ENCODE assay signal across 21 mouse cellular contexts in the genomic region with DNA sequence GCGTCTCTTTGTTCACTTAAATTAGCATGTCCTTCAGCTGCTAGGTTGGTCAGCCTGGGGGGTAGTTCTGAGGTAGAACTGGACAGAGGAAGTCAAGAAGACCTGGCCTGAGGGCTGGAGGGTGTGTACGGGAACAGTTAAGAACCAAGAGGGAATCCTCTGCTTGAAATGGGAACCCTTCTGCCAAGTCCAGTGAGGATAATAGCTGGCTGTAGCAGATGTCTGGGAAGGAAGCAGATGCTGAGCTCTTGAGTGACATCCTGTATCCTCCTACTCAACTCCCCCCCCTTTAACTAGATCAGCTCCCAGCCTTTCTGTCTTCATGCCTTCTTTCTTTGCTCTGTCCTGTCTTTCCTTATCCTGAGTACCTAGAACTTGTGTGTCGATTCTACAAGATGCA. TPM values are rescaled to one million over a fixed set of nuclear protein-coding genes. Genes with fewer than 3 reads are reported as not detected.
A peak's percentile ranks its signal among the peaks of the same experiment; 100 is the strongest.
DNase-seq lines count a peak whose midpoint lies in the region; ATAC-seq lines count a peak whose summit lies in the region.
"Had no signal": no experiment of that assay in that cellular context is flagged by ENCODE, and none has a peak within 500 bp of the region (broad histone marks: within the 10 kb centered on the region; RNA-seq: fewer than 3 reads in every experiment).

No protein-coding gene starts in this region.

- intact Hi-C loops in left cerebral cortex, postnatal 4 days (cut with DNase I): no loop called here

- ATAC-seq in frontal cortex, adult (ENCODE audit: low TSS enrichment): peak; percentile 93
- ATAC-seq: CD4-positive, CD25-positive, alpha-beta regulatory T cell, adult 4 months; forebrain, embryonic 16.5 days; inflammation-experienced regulatory T-cells, adult 6 months; Patski had no signal

- DNase-seq in frontal cortex, postnatal 25 days (ENCODE audit: low spot score in 2 of 2): no peak
- peak; percentile 38 to 49 for DNase-seq in left cerebral cortex, adult 18-20 months (ENCODE audit: low spot score in 2 of 2)
- DNase-seq in left cerebral cortex, postnatal 4 days: no peak
- peak; percentile 37 to 62 for DNase-seq in layer of hippocampus, postnatal 36 days
- DNase-seq in thymus, postnatal 4 days: no peak
- no peak for DNase-seq in cerebellum, postnatal 10 days
- DNase-seq: adrenal gland, postnatal 10 days; cerebellum, adult 11 months; cerebellum, postnatal 14 days; embryo, embryonic 11 days; heart, postnatal 10 days; kidney, adult 2 months; kidney, postnatal 10 days; thymus, adult 2 months had no signal

RNA-seq across cellular contexts. Expression of gene Pcare, which starts 37.7 kb away (rescaled TPM):
- under 1 TPM; 0.44 to 0.45 TPM for total RNA-seq in left cerebral cortex, adult 18-20 months (2021)
- under 1 TPM; 0.08 to 0.12 TPM for total RNA-seq in left cerebral cortex, postnatal 4 days (2021)
- total RNA-seq in layer of hippocampus, postnatal 36 days (2021): under 1 TPM in 1 of 2 experiments, not detected in 1; 0.07 TPM
- total RNA-seq: adrenal gland, postnatal 10 days; gastrocnemius, postnatal 4 days; neutrophil, adult 5-6 weeks had no signal

RNA-seq across cellular contexts. Expression of gene Togaram2, which starts 42.0 kb away (rescaled TPM):
- 1 to 10 TPM; 2.7 to 3.2 TPM for total RNA-seq in left cerebral cortex, adult 18-20 months (2021)
- 1 to 10 TPM in 1 of 2 experiments, under 1 TPM in 1; 0.86 to 1.8 TPM for total RNA-seq in left cerebral cortex, postnatal 4 days (2021)
- 1 to 10 TPM; 1.0 to 1.6 TPM for total RNA-seq in layer of hippocampus, postnatal 36 days (2021)
- total RNA-seq: neutrophil, adult 5-6 weeks had no signal

RNA-seq across cellular contexts. Expression of gene Clip4, which starts 53.2 kb away (rescaled TPM):
- total RNA-seq in left cerebral cortex, adult 18-20 months (2021): 10 to 100 TPM; 72.8 to 82.4 TPM
- 10 to 100 TPM; 33.2 to 36.7 TPM for total RNA-seq in left cerebral cortex, postnatal 4 days (2021)
- total RNA-seq in layer of hippocampus, postnatal 36 days (2021): 10 to 100 TPM; 73.0 to 82.8 TPM
- total RNA-seq: neutrophil, adult 5-6 weeks had no signal

Comparison
In these comparisons a context has a peak if more than half of its experiments do, and no peak if none do; other contexts are left out.
1. DNase-seq: peak in left cerebral cortex, adult 18-20 months (2 of 2) and layer of hippocampus, postnatal 36 days (2 of 2); none in frontal cortex, postnatal 25 days (0 of 2), left cerebral cortex, postnatal 4 days (single experiment), thymus, postnatal 4 days (single experiment) and cerebellum, postnatal 10 days (0 of 2).